Mouse (Mus musculus) cerebellum, postnatal 14 days (tissue): ENCODE measurements at regions not wholly inside any gene's neighbourhood (a gene's known extent, or its start where the extent isn't known, plus 50 kb on each side); places are given as distances from the start of the nearest gene placed in this dataset.
A peak's percentile ranks its signal among the peaks of the same experiment; 100 is the strongest.

Experiments
- DNase-seq, 2 experiments: peaks; one replicate each; pipeline ENCODE4 v3.0.0; 2021; ENCODE audit warnings: mixed read lengths in 2 of 2

- no peak for DNase-seq
Observed at GRCm38 (mm10) chr4:30776816-30777442, 1187.0 kb upstream of the Map3k7 start.

- no peak for DNase-seq
Observed at GRCm38 (mm10) chr4:30781649-30782048, 1182.2 kb upstream of the Map3k7 start.

GRCm38 (mm10) chr4:30789976-30790657 lies 1173.8 kb upstream of the Map3k7 start:
- DNase-seq = peak; percentile 6 to 22

GRCm38 (mm10) chr4:30809798-30810197 lies 1154.1 kb upstream of the Map3k7 start:
- DNase-seq = no peak

GRCm38 (mm10) chr4:30855361-30856056 lies 1108.4 kb upstream of the Map3k7 start:
- no peak for DNase-seq

- DNase-seq = peak in 1 of 2 experiments; percentile 3
Observed at GRCm38 (mm10) chr4:30904966-30905365, 1058.9 kb upstream of the Map3k7 start.

- no peak for DNase-seq
Observed at GRCm38 (mm10) chr4:30922944-30923343, 1041.0 kb upstream of the Map3k7 start.

GRCm38 (mm10) chr4:30932358-30932757 lies 1031.5 kb upstream of the Map3k7 start:
- no peak for DNase-seq

- DNase-seq = no peak
Observed at GRCm38 (mm10) chr4:30933030-30933987, 1030.6 kb upstream of the Map3k7 start.

GRCm38 (mm10) chr4:30983611-30984010 lies 980.3 kb upstream of the Map3k7 start:
- peak in 1 of 2 experiments; percentile 3 for DNase-seq

GRCm38 (mm10) chr4:31012006-31012405 lies 951.9 kb upstream of the Map3k7 start:
- DNase-seq = no peak

- peak; percentile 30 to 40 for DNase-seq
Observed at GRCm38 (mm10) chr4:31052077-31052677, 911.7 kb upstream of the Map3k7 start.

GRCm38 (mm10) chr4:31076236-31076635 lies 887.7 kb upstream of the Map3k7 start:
- DNase-seq = no peak

GRCm38 (mm10) chr4:31121586-31121985 lies 842.3 kb upstream of the Map3k7 start:
- no peak for DNase-seq

- DNase-seq = peak; percentile 60
Observed at GRCm38 (mm10) chr4:31143166-31143565, 820.7 kb upstream of the Map3k7 start.

GRCm38 (mm10) chr4:31167431-31167830 lies 796.5 kb upstream of the Map3k7 start:
- peak; percentile 18 to 46 for DNase-seq

- DNase-seq = no peak
Observed at GRCm38 (mm10) chr4:31168357-31168756, 795.5 kb upstream of the Map3k7 start.

GRCm38 (mm10) chr4:31171190-31171589 lies 792.7 kb upstream of the Map3k7 start:
- DNase-seq = no peak

GRCm38 (mm10) chr4:31197852-31198251 lies 766.0 kb upstream of the Map3k7 start:
- DNase-seq = no peak

- no peak for DNase-seq
Observed at GRCm38 (mm10) chr4:31203286-31203685, 760.6 kb upstream of the Map3k7 start.

- DNase-seq = peak; percentile 94
Observed at GRCm38 (mm10) chr4:31205332-31205970, 758.4 kb upstream of the Map3k7 start.

GRCm38 (mm10) chr4:31225741-31226140 lies 738.2 kb upstream of the Map3k7 start:
- DNase-seq = no peak
